Mouse (Mus musculus): ENCODE results near the gene Cdhr4. TPM values are rescaled to one million over a fixed set of nuclear protein-coding genes. Genes with fewer than 3 reads are reported as not detected.
"Not testable (repeated sequence)": the region's sequence is repeated elsewhere in the genome, so short reads cannot be mapped to it uniquely, and the experiment has no call there.

The Cdhr4 gene
- total RNA-seq, 2 experiments from 2014 or later = 2.7 TPM; not detected in 1

DNA sequence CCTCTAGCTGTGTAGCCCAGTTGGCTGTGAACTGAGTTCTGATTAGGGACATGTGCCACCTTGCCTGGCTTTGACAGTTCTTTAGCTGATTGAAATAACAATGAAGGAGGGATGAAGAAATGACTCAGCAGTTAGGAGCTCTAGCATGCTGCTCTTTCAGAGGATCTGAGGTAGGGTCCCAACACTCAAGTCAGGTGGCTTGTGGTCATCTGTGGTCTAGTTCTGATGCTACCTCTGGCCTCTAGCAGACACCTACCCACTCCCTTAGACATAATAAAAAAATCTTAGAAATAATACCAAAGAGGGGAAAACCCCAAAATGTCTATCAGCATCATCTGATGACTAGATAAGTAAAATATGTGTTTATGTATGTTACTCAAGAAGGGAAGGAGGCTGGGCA lies 18.1 kb downstream of the Cdhr4 start:
- DNase-seq = no peak

GRCm38 (mm10) chr9:108013577-108013976 lies 21.3 kb downstream of the Cdhr4 start:
- DNase-seq = not testable (repeated sequence)

- no peak for DNase-seq
Measured at GRCm38 (mm10) chr9:108017127-108017526, 24.8 kb downstream of the Cdhr4 start.

- peak; percentile 28 to 38 for DNase-seq
Measured at GRCm38 (mm10) chr9:108020741-108021140, 28.4 kb downstream of the Cdhr4 start.

DNA sequence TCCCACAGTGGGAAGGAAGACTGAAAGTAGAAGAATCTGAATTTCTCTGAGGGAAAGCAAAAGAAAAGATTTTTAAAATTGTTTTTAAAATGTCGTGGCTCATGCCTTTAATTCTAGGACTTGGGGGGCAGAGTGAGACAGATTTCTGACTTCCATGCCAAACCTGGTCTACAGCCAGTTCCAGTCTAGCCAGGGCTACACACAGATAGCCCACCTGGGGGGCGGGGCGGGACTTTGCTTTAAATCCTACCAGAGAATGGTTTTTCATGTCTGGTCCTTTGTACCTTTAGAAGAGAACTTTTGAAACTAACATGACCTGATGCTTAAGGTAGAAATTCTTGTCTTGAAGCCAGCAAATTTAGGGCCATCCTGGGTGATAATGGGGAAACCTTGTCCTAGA lies 30.9 kb downstream of the Cdhr4 start:
- DNase-seq = no peak

DNA sequence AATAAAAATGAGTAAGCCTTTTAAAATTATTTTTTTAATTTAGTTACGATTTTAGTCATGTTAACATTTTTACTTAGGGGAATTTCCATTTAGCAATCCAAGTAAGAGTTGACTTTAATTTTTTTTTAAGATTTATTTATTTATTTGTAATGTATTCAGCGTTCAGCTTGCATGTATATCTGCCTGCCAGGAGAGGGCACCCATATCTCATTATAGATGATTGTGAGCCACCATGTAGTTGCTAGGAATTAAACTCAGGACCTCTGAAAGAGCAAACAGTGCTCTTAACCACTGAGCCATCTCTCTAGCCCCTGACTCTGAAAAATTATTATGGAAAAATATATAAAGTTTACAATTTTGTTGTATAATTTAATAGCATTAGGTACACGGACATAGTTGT lies 34.3 kb downstream of the Cdhr4 start:
- DNase-seq = no peak

DNA sequence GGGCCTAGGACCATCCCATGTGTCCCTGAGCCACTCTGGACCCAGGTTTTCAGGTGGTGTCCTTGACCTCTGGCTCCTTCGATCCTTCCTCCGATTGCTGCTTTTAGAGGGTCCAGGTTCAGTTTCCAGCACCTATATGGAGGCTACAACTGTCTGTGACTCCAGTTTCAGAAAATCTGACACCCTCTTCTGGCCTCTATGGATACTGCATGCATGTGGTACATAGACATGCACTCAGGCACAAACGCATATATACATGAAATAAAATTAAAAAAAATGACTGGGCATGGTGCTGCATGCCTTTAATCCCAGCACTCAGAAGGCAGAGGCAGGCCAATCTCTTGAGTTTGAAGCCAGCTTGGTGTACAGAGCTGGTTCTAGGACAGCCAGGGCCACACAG lies 35.6 kb downstream of the Cdhr4 start:
- no peak for DNase-seq

GRCm38 (mm10) chr9:108032126-108032525 lies 39.8 kb downstream of the Cdhr4 start:
- DNase-seq = no peak

- no peak for DNase-seq
Measured at GRCm38 (mm10) chr9:108035331-108036156, 43.2 kb downstream of the Cdhr4 start.

DNA sequence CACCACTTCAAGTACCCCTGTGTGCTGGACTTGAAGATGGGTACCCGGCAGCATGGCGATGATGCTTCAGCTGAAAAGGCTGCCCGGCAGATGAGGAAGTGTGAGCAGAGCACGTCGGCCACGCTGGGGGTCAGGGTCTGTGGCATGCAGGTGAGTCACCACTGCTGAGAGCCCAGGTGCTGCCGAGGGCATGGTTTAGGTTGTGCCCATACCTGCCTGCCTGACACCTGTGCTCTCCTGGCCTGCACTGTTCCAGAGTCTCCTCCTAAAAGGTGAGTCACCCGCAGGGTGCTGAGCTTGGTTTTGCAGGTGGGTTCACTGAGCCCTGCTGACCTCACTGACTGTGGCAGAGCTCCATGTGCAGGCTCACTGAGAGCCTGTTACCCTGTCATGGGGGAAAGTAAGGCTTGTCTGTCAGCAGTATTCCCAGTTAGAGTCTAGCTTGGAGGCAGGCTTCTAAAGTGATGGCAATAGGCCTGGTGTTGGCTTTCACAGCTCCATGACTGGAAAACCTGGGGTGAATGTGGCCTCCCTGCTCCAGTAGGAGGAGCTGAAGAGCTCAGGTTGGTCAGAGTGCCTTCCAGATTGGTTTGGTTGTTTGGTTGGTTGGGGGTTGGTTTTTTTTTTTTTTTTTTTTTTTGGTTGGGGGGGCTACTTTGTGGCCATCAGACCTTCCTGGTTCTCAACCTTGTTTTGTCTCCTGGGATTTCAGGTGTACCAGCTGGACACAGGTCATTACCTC lies 52.6 kb downstream of the Cdhr4 start:
- no peak for DNase-seq

- no peak for DNase-seq
Measured at GRCm38 (mm10) chr9:108046582-108046981, 54.3 kb downstream of the Cdhr4 start.

DNA sequence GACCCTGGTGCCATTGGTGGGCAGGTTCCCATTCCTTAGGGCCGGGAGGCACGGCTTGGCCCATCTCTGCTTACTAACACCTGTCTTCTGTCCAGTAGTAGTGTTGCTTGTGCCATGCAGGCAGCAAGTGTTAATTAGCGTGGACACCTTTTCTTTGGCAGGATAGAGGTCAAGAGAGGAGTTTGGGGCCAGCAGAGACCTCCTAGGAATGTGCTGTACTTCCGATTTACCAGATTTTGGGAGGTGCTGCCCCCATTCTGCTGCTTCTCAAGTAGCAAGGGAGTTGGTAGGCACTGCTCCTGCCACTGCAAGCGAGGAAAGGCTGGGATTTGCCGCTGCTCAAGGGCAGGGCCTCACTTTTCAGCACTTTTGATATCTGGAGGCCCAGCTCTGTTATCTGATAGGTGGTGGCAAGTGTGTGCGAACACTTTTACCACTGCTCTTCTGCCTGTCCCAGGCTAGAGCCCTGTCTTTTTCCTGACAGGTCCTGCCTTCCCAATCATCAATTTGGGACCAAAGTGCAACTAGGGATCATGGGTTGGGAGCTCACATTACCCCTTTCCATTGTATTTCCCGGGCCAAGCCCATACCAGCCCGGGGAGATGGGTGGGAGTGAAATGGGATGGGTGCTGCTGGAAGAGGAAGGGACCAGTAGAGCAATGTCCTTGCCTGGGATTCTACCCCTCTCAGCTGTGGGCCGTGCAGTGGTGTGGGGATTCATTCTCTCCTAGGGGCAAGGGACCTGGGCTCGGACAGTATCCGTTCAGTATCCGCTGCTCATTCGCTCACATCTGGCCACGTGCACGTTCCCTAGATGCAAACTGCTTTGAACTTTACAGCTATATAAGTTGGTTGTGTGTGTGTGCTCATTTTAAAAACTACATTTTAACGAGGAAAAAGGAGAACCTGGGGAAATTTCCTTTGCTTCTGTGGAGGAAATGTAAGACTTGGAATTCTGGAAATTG lies 55.6 kb downstream of the Cdhr4 start:
- DNase-seq = no peak

GRCm38 (mm10) chr9:108048566-108048955 lies 56.3 kb downstream of the Cdhr4 start:
- no peak for DNase-seq

DNA sequence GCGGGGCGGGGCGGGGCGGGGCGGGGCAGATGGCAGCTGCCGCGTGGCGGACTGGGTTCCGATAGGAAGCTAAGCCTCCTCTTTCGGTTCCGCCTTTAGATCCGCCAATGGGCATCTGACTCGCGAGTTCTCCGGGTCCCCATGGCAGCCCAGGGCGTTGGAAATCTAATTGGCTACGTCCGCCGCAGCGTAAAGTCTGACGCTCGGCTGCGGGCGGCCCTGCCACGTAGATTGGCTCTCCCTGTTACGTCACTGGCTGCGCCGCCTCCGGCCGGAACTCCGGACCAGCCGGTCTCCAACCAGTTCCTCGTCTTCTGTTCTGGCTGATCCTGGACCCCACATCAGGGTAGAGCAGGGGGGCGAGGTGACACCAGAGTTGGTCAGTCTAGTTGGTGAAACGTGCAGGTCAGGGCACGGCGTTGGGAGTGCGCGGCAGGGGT lies 56.7 kb downstream of the Cdhr4 start, which contains the start of gene Gmppb:
Gene Gmppb (plus strand): TSS at position 227 of the 440 bp plus-strand sequence.
- peak; percentile 93 to 99 for DNase-seq

Other genes with a start within 250 kb of the Cdhr4 start
- gene Rbm5, start 221.5 kb upstream of the Cdhr4 start, total RNA-seq (2021) = 10 to 100 TPM; 48.6 to 57.9 TPM
- 10 to 100 TPM; 25.1 to 25.2 TPM for gene Rbm6, start 119.3 kb upstream of the Cdhr4 start, total RNA-seq (2021)
- gene Mon1a, start 104.3 kb upstream of the Cdhr4 start, total RNA-seq (2021) = 10 to 100 TPM; 10.0 to 10.3 TPM
- 1 to 10 TPM; 2.3 to 3.1 TPM for gene Mst1r, start 85.6 kb upstream of the Cdhr4 start, total RNA-seq (2021)
- not detected for gene Actl11, start 64.0 kb upstream of the Cdhr4 start, total RNA-seq (2021)
- gene Camkv, start 56.8 kb upstream of the Cdhr4 start, total RNA-seq (2021) = not detected
- gene Traip, start 42.4 kb upstream of the Cdhr4 start, total RNA-seq (2021) = 1 to 10 TPM in 1 of 2 experiments, under 1 TPM in 1; 0.35 to 1.0 TPM
- gene Uba7, start 17.0 kb upstream of the Cdhr4 start, total RNA-seq (2021) = 10 to 100 TPM; 12.3 to 15.6 TPM
- gene Gm20661, start 9.4 kb upstream of the Cdhr4 start, total RNA-seq (2021) = under 1 TPM in 1 of 2 experiments, not detected in 1; 0.37 TPM
- gene Inka1, start 6.6 kb upstream of the Cdhr4 start, total RNA-seq (2021) = 1 to 10 TPM; 6.1 to 8.4 TPM
- gene Gm20662, start 3.9 kb downstream of the Cdhr4 start, total RNA-seq (2021) = 1 to 10 TPM; 1.1 to 1.4 TPM
- gene Ip6k1, start 10.0 kb downstream of the Cdhr4 start, total RNA-seq (2021) = 10 to 100 TPM; 30.4 to 32.0 TPM
- gene Gmppb, start 56.7 kb downstream of the Cdhr4 start, total RNA-seq (2021) = 10 to 100 TPM; 10.5 to 10.6 TPM
- 1 to 10 TPM; 1.4 to 1.8 TPM for gene Amigo3, start 60.7 kb downstream of the Cdhr4 start, total RNA-seq (2021)
- gene Mst1, start 87.9 kb downstream of the Cdhr4 start, total RNA-seq (2021) = under 1 TPM in 1 of 2 experiments, not detected in 1; 0.36 TPM
- gene Rnf123, start 90.8 kb downstream of the Cdhr4 start, total RNA-seq (2021) = 10 to 100 TPM; 83.4 to 86.8 TPM
- gene Apeh, start 102.1 kb downstream of the Cdhr4 start, total RNA-seq (2021) = 10 to 100 TPM; 37.4 to 48.3 TPM
- gene Bsn, start 197.9 kb downstream of the Cdhr4 start, total RNA-seq (2021) = under 1 TPM; 0.02 to 0.08 TPM

Measured in heart, adult 18-20 months (tissue).